Mouse (Mus musculus): ENCODE results near the gene Gfpt1.

DNA sequence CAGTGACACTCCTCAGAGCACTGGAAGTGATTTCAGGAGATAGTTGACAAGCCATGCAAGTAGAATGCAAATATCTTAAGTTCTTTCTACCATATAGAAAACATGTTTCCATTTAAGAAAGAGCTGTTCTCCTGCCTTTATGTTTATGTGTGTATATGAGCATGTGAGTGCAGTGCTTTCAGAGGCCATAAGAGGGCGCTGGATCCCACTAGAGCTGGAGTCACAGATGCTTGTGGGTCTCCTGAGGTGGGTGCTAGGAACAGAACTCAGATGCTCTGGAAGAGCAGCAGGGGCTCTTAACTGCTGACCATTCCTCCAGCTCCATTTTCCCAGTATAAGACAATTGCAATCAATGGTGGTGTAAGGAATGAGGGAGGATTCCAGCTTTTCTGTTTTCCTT, 88.4 kb downstream of the Gfpt1 start:
- TF ChIP-seq CTCF (IDR thresholded peaks at IDR 0.05; ENCODE audit: extremely low read depth, insufficient read depth, insufficient read length, insufficient replicate concordance) (no peak), POLR2A (IDR thresholded peaks at IDR 0.05; ENCODE audit: low read depth, low read length) (no peak)

Data from spleen, adult 2 months (tissue).